Mouse (Mus musculus) hindbrain, embryonic 12.5 days (tissue): Measurements from ENCODE around the gene Ankrd33b. TPM values are rescaled to one million over a fixed set of nuclear protein-coding genes. Genes with fewer than 3 reads are reported as not detected.

Source experiments
- ATAC-seq: fragments of 200-750 bp; cut with Nextera tagmentation; 2 replicates; pipeline ENCODE4 v1.8.0; 2017; ENCODE audit warnings: moderate TSS enrichment; ENCODE audit not compliant: low FRiP score
- H3K27ac ChIP-seq: fragments of 300-500 bp; sonication (generic); 2 replicates; pipeline ENCODE4 v1.5.1; 2016; ENCODE audit warnings: mild to moderate bottlenecking
- H3K27me3 ChIP-seq: fragments of 300-500 bp; sonication (generic); 2 replicates; pipeline ENCODE4 v1.6.1; 2016; ENCODE audit warnings: mild to moderate bottlenecking
- H3K36me3 ChIP-seq: fragments of 300-500 bp; sonication (generic); 2 replicates; pipeline ENCODE4 v1.6.1; 2016; ENCODE audit warnings: mild to moderate bottlenecking
- H3K4me1 ChIP-seq: fragments of 300-500 bp; sonication (generic); 2 replicates; pipeline ENCODE4 v1.6.1; 2016
- H3K4me2 ChIP-seq: fragments of 300-500 bp; sonication (generic); replicated peaks from 2 replicates; pipeline ENCODE4 v1.6.1; 2016; ENCODE audit warnings: mild to moderate bottlenecking
- H3K4me3 ChIP-seq: fragments of 300-500 bp; sonication (generic); 2 replicates; pipeline ENCODE4 v1.5.1; 2016; ENCODE audit warnings: mild to moderate bottlenecking
- H3K9ac ChIP-seq: fragments of 300-500 bp; sonication (generic); 2 replicates; pipeline ENCODE4 v1.6.1; 2016; ENCODE audit warnings: mild to moderate bottlenecking, moderate library complexity
- H3K9me3 ChIP-seq: fragments of 300-500 bp; sonication (generic); replicated peaks from 2 replicates; pipeline ENCODE4 v1.6.1; 2016; ENCODE audit warnings: mild to moderate bottlenecking
- WGBS: fragments of 180-500 bp; shearing (Covaris S2); methylation state at CpG from one replicate; pipeline ENCODE4 v1.1.7; 2016; 5-methylcytosine and 5-hydroxymethylcytosine counted together
- polyA plus RNA-seq: library from polyadenylated mRNA; unstranded; fragments of >200 nt; fragmentation: Nextera tagmentation; extraction: Ambion mirVana; gene quantifications from 2 replicates; pipeline ENCODE4 v1.2.1, GENCODE M21; 2016

Gene Ankrd33b
- polyA plus RNA-seq, 1 experiment from 2014 or later, result 0.85 TPM

- ATAC-seq, result peak; percentile 87
- Histone ChIP-seq H3K27ac (no peak overlapping the region), H3K4me2 (no peak overlapping the region), H3K4me3 (no peak overlapping the region), H3K9me3 (no peaks in the 10 kb centered on the region), H3K27me3 (no peaks in the 10 kb centered on the region), H3K36me3 (no peaks in the 10 kb centered on the region), H3K9ac (no peak overlapping the region), H3K4me1 (no peaks in the 10 kb centered on the region)
- 35% methylated on average over 6 of the region's 6 CpGs for WGBS
Measured at GRCm38 (mm10) chr15:31264827-31265226, 102.7 kb downstream of the Ankrd33b start.

DNA sequence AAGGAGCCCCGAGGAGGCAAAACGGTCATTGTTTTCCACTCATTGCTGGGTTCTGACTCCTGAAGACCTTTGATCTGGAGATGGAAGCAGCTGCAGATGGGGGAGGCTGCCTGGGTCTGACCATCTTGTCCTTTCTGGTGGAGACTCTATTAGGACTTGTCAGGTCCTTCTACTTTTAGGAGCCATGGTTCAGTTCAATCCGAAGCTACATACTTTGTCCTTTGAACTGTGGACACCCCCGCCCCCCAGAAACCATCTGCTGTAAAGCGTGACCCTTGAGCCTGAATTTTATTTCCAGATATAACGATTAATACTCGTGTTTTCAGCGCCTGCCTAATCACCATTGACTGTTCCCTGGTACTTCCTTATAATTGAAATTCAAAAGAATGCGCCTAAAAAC is 105.2 kb downstream of the Ankrd33b start:
- ATAC-seq, result no peak
- Histone ChIP-seq H3K27ac (no peak overlapping the region), H3K36me3 (no peaks in the 10 kb centered on the region), H3K9ac (no peak overlapping the region), H3K4me1 (no peaks in the 10 kb centered on the region; the same call in 1 of the 2 replicates), H3K4me2 (no peak overlapping the region), H3K4me3 (no peak overlapping the region), H3K27me3 (no peaks in the 10 kb centered on the region), H3K9me3 (no peaks in the 10 kb centered on the region)
- WGBS, result 72% methylated on average over 9 of the region's 9 CpGs

- no peak overlapping the region for H3K9ac ChIP-seq
- no peak overlapping the region for H3K27ac ChIP-seq
- H3K4me1 ChIP-seq, result peaks cover 2% of the 10 kb centered on the region; the same call in 1 of the 2 replicates
- ATAC-seq, result no peak
- WGBS, result 79% methylated on average over 10 of the region's 10 CpGs
- no peaks in the 10 kb centered on the region for H3K36me3 ChIP-seq
- no peak overlapping the region for H3K4me2 ChIP-seq
- no peak overlapping the region for H3K4me3 ChIP-seq
- no peaks in the 10 kb centered on the region for H3K27me3 ChIP-seq
- H3K9me3 ChIP-seq, result no peaks in the 10 kb centered on the region
Measured at GRCm38 (mm10) chr15:31261094-31261493, 106.4 kb downstream of the Ankrd33b start.

DNA sequence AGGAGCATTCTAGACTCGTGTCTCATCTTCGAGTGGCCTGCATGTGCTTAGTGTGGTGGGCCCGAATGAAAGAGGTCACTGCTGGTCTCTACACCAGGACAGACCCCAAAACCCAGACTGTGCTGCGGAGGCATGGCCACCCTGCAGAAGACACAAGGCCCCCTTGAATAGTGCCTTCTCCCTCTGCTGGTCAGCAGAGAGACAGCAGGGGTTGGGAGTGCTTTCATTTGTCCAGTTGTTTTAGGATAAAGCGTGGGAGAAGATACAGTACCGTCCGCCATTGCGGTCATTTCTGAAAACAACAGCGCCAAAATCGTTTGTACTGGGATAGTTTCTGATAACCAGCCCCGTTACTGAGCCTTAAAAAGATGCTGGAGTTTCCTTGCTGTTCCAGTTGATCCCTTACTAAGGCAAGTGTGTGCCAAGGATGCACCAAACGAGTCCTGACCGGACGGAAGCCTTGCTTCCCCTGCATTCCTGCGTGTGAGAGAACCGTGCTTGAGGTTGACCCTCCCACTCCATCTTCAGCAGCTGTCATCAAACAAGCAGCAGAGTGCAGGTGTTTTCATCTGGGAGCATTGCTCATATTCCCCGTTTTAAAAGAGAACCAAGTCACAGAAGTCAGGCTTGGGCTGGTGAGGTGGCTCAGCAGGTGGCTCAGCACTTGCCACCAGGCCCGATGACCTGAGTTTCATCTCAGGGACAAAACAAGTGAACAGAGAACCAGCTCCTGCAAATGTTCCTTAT is 108.7 kb downstream of the Ankrd33b start:
- Histone ChIP-seq H3K9ac (no peak overlapping the region), H3K4me2 (no peak overlapping the region), H3K4me1 (peaks cover 4% of the 10 kb centered on the region; the same call in 1 of the 2 replicates), H3K27me3 (no peaks in the 10 kb centered on the region), H3K27ac (no peak overlapping the region), H3K4me3 (no peak overlapping the region), H3K9me3 (no peaks in the 10 kb centered on the region), H3K36me3 (no peaks in the 10 kb centered on the region)
- no peak for ATAC-seq
- 88% methylated on average over 18 of the region's 18 CpGs for WGBS

- Histone ChIP-seq H3K27me3 (no peaks in the 10 kb centered on the region), H3K9me3 (no peaks in the 10 kb centered on the region), H3K9ac (no peak overlapping the region), H3K36me3 (no peaks in the 10 kb centered on the region), H3K27ac (no peak overlapping the region), H3K4me3 (no peak overlapping the region), H3K4me2 (no peak overlapping the region), H3K4me1 (peaks cover 9% of the 10 kb centered on the region; the same call in 1 of the 2 replicates)
- no peak for ATAC-seq
- 75% methylated on average over 21 of the region's 21 CpGs for WGBS
Measured at GRCm38 (mm10) chr15:31258029-31258692, 109.4 kb downstream of the Ankrd33b start.

GRCm38 (mm10) chr15:31257329-31257728 is 110.2 kb downstream of the Ankrd33b start:
- no peak overlapping the region for H3K27ac ChIP-seq
- H3K9me3 ChIP-seq, result no peaks in the 10 kb centered on the region
- no peaks in the 10 kb centered on the region for H3K27me3 ChIP-seq
- no peak overlapping the region for H3K4me2 ChIP-seq
- no peak for ATAC-seq
- H3K36me3 ChIP-seq, result no peaks in the 10 kb centered on the region
- no peak overlapping the region for H3K4me3 ChIP-seq
- peaks cover 9% of the 10 kb centered on the region; the same call in 1 of the 2 replicates for H3K4me1 ChIP-seq
- H3K9ac ChIP-seq, result no peak overlapping the region
- 95% methylated on average over 1 of the region's 1 CpGs for whole genome bisulfite sequencing

GRCm38 (mm10) chr15:31255762-31256161 is 111.8 kb downstream of the Ankrd33b start:
- H3K36me3 ChIP-seq, result no peaks in the 10 kb centered on the region
- no peak overlapping the region for H3K27ac ChIP-seq
- peaks cover 9% of the 10 kb centered on the region; the same call in 1 of the 2 replicates for H3K4me1 ChIP-seq
- H3K9ac ChIP-seq, result no peak overlapping the region
- no peaks in the 10 kb centered on the region for H3K27me3 ChIP-seq
- H3K4me2 ChIP-seq, result no peak overlapping the region
- H3K4me3 ChIP-seq, result no peak overlapping the region
- ATAC-seq, result no peak
- 85% methylated on average over 6 of the region's 6 CpGs for WGBS
- no peaks in the 10 kb centered on the region for H3K9me3 ChIP-seq

GRCm38 (mm10) chr15:31254939-31255535 is 112.5 kb downstream of the Ankrd33b start:
- Histone ChIP-seq H3K4me3 (no peak overlapping the region), H3K4me2 (no peak overlapping the region), H3K4me1 (peaks cover 13% of the 10 kb centered on the region), H3K9ac (no peak overlapping the region), H3K36me3 (no peaks in the 10 kb centered on the region), H3K27me3 (no peaks in the 10 kb centered on the region), H3K9me3 (no peaks in the 10 kb centered on the region), H3K27ac (no peak overlapping the region)
- WGBS, result 85% methylated on average over 9 of the region's 9 CpGs
- ATAC-seq, result no peak

DNA sequence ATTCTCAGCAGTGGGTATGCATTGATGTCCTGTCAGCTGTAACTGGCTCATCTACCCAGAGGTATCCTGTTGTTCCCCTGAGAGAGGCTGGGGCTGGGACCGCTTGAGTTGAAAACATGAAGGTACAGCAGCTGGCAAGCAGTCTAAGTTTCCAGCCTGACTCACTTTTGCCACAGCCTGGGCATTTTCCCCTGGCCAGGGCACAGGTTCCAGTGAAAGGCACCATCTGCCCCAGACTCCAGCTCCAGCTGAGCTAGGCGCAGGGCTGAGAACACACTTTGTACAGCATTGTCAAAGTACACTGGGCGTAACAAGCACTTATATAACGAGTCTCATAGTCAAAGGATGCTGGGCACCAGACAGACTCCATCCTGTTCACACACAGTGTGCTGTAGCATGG is 113.6 kb downstream of the Ankrd33b start:
- Histone ChIP-seq H3K4me2 (no peak overlapping the region), H3K4me3 (no peak overlapping the region), H3K9ac (no peak overlapping the region), H3K27ac (no peak overlapping the region), H3K9me3 (no peaks in the 10 kb centered on the region), H3K27me3 (no peaks in the 10 kb centered on the region), H3K4me1 (peaks cover 13% of the 10 kb centered on the region), H3K36me3 (no peaks in the 10 kb centered on the region)
- WGBS, result 80% methylated on average over 4 of the region's 4 CpGs
- ATAC-seq, result no peak

GRCm38 (mm10) chr15:31253380-31253779 is 114.1 kb downstream of the Ankrd33b start:
- H3K4me2 ChIP-seq, result no peak overlapping the region
- H3K4me3 ChIP-seq, result no peak overlapping the region
- ATAC-seq, result no peak
- no peaks in the 10 kb centered on the region for H3K27me3 ChIP-seq
- H3K9ac ChIP-seq, result no peak overlapping the region
- no peak overlapping the region for H3K27ac ChIP-seq
- H3K4me1 ChIP-seq, result peaks cover 13% of the 10 kb centered on the region
- no peaks in the 10 kb centered on the region for H3K9me3 ChIP-seq
- WGBS, result 72% methylated on average over 8 of the region's 8 CpGs
- no peaks in the 10 kb centered on the region for H3K36me3 ChIP-seq

DNA sequence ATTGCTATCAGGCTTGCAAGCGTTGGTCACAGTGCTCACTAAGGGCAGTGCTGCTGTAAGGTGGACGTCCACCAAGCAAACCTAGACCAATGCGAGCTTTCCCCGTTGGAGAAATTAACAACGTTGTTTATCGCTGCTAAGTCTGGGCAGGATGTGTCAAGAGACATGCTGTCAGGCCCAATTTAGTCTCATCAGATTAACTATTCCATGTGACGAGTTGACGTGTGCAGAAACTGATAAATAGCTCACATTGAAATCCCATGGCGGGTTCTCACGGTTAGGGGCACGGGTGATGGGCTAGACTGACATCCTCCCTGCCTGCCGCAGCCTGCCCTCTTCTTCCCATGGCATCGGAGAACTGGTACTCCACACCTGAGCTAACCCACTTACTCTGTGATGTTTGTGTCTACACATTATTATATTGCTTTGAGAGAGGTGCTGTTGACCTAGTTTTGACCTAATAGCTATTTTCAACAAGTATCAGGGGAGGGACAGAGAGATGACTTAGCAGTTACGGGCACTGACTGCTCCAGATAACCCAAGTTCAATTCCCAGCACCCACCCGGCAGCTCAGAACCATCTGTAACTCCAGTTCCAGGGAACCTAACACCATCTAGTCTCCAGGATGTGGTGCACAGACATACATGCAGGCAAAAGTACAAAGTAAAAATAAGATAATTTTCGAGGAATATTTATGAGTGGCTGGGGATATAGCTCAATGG is 114.8 kb downstream of the Ankrd33b start:
- H3K27ac ChIP-seq, result no peak overlapping the region
- no peak overlapping the region for H3K4me2 ChIP-seq

GRCm38 (mm10) chr15:31251189-31251588 is 116.3 kb downstream of the Ankrd33b start:
- no peaks in the 10 kb centered on the region for H3K9me3 ChIP-seq
- no peak overlapping the region for H3K9ac ChIP-seq
- no peak overlapping the region for H3K27ac ChIP-seq
- no peaks in the 10 kb centered on the region for H3K36me3 ChIP-seq
- WGBS, result 84% methylated on average over 6 of the region's 6 CpGs
- ATAC-seq, result no peak
- no peak overlapping the region for H3K4me2 ChIP-seq
- peaks cover 22% of the 10 kb centered on the region for H3K4me1 ChIP-seq
- H3K27me3 ChIP-seq, result no peaks in the 10 kb centered on the region
- no peak overlapping the region for H3K4me3 ChIP-seq

More for the DNA sequence above, 114.8 kb downstream of the Ankrd33b start:
- Histone ChIP-seq H3K4me3 (no peak overlapping the region), H3K36me3 (no peaks in the 10 kb centered on the region), H3K9ac (no peak overlapping the region), H3K4me1 (peaks cover 17% of the 10 kb centered on the region), H3K9me3 (no peaks in the 10 kb centered on the region), H3K27me3 (no peaks in the 10 kb centered on the region)
- ATAC-seq, result no peak
- WGBS, result 76% methylated on average over 16 of the region's 16 CpGs
